Mouse (Mus musculus) limb, embryonic 13.5 days (tissue): ENCODE data around the gene Cbx7. TPM values are rescaled to one million over a fixed set of nuclear protein-coding genes. Genes with fewer than 3 reads are reported as not detected.
A peak's percentile ranks its signal among the peaks of the same experiment; 100 is the strongest.

Source experiments
- ATAC-seq: fragments of 200-750 bp; cut with Nextera tagmentation; 2 replicates; pipeline ENCODE4 v1.8.0; 2017; ENCODE audit warnings: low read depth, moderate number of reproducible peaks, moderate TSS enrichment; ENCODE audit not compliant: low FRiP score
- H3K27ac ChIP-seq: fragments of 300-500 bp; sonication (generic); 2 replicates; pipeline ENCODE4 v1.5.1; 2015; ENCODE audit warnings: inconsistent platforms, mild to moderate bottlenecking, moderate library complexity
- H3K27me3 ChIP-seq: fragments of 300-500 bp; sonication (generic); 2 replicates; pipeline ENCODE4 v1.6.1; 2015; ENCODE audit warnings: mild to moderate bottlenecking, inconsistent platforms
- H3K36me3 ChIP-seq: fragments of 300-500 bp; sonication (generic); 2 replicates; pipeline ENCODE4 v1.6.1; 2015; ENCODE audit warnings: inconsistent platforms, mild to moderate bottlenecking, moderate library complexity
- H3K4me1 ChIP-seq: fragments of 300-500 bp; sonication (generic); 2 replicates; pipeline ENCODE4 v1.6.1; 2015; ENCODE audit warnings: inconsistent platforms
- H3K4me2 ChIP-seq: fragments of 300-500 bp; sonication (generic); replicated peaks from 2 replicates; pipeline ENCODE4 v1.6.1; 2015; ENCODE audit warnings: inconsistent platforms, mild to moderate bottlenecking, moderate library complexity
- H3K4me3 ChIP-seq: fragments of 300-500 bp; sonication (generic); 2 replicates; pipeline ENCODE4 v1.5.1; 2015; ENCODE audit warnings: moderate library complexity, mild to moderate bottlenecking, inconsistent platforms
- H3K9ac ChIP-seq: fragments of 300-500 bp; sonication (generic); 2 replicates; pipeline ENCODE4 v1.6.1; 2015; ENCODE audit warnings: mild to moderate bottlenecking, inconsistent platforms
- H3K9me3 ChIP-seq: fragments of 300-500 bp; sonication (generic); 2 replicates; pipeline ENCODE4 v1.6.1; 2016; ENCODE audit warnings: inconsistent platforms
- WGBS: fragments of 180-500 bp; shearing (Covaris S2); methylation state at CpG from one replicate; pipeline ENCODE4 v1.1.7; 2015; 5-methylcytosine and 5-hydroxymethylcytosine counted together
- polyA plus RNA-seq: library from polyadenylated mRNA; unstranded; fragments of >200 nt; fragmentation: Nextera tagmentation; extraction: Ambion mirVana; gene quantifications from 2 replicates; pipeline ENCODE4 v1.2.1, GENCODE M21; 2015

Cbx7 gene
- polyA plus RNA-seq, 1 experiment from 2014 or later, result 2.2 TPM

DNA sequence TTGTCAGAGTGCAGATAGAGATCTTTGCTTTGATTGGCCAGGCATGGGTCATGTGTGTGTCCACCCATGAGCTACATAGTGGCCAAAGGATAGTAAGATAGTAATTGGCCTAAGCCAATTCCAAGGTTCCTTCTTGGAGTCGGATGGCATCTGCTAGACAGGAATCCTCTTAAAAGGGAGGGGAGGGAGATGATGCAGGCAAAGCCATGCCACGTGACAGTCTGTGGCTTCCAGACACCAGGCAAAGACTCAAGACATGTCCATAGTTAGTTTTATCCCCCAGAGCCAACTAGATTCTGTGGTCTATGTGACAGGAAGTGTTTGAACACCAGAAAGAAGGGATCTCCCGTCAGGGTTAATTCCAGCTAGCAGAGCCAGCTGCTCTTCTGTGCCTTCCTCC lies 12.5 kb downstream of the Cbx7 start:
- Histone ChIP-seq H3K9ac (no peak overlapping the region), H3K9me3 (no peaks in the 10 kb centered on the region), H3K27me3 (no peaks in the 10 kb centered on the region), H3K4me3 (no peak overlapping the region), H3K36me3 (no peaks in the 10 kb centered on the region), H3K4me1 (no peaks in the 10 kb centered on the region), H3K27ac (no peak overlapping the region), H3K4me2 (no peak overlapping the region)
- no peak for ATAC-seq
- 62% methylated on average over 3 of the region's 3 CpGs for WGBS

DNA sequence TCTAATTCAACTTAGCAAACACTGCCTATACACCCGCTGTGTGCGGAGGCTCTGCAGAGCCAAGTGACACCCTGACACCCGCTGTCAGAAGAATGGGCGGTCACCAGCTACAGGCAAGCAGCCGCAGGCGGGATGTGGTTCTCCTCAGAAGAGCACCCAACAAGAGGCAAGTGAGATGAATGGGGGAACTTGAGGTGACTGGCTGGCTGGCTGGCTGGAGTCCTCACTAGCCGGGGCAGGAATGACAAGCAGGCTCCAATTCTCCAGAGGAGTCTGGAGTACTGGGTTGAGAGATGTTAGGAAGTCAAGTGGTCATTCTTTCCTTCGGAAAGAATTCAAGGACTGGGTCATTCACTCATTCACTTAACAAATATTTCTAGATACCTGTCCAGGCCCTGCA lies 14.4 kb downstream of the Cbx7 start:
- ATAC-seq, result no peak
- no peak overlapping the region for H3K4me2 ChIP-seq
- H3K4me3 ChIP-seq, result no peak overlapping the region
- no peaks in the 10 kb centered on the region for H3K27me3 ChIP-seq
- no peaks in the 10 kb centered on the region for H3K36me3 ChIP-seq
- no peaks in the 10 kb centered on the region for H3K9me3 ChIP-seq
- 87% methylated on average over 8 of the region's 8 CpGs for WGBS
- peaks cover 13% of the 10 kb centered on the region for H3K4me1 ChIP-seq
- H3K27ac ChIP-seq, result no peak overlapping the region
- no peak overlapping the region for H3K9ac ChIP-seq

DNA sequence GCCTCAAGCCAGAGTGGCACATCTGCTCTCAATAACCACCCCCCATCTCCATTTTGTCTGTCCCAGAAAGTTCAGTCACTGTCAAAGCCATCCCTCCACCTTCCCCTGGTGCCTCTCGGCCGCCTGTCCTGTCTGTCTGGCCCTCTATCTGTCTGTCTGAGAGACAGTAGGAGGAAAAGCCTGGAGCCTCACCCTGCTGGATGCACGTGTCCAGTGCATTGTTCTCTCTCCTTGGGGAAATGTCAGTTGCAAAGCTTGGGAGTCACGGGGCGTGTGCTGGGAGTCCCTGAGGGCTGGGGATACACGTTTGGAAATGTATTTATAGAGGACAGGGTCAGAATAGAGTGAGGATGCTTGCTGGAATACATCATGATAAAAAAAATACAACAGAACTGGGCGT lies 17.4 kb downstream of the Cbx7 start:
- Histone ChIP-seq H3K4me3 (no peak overlapping the region), H3K9ac (0 out of 2 replicates have a peak overlapping the region, but pooled peaks have one; percentile 19), H3K27ac (no peak overlapping the region), H3K36me3 (no peaks in the 10 kb centered on the region), H3K27me3 (no peaks in the 10 kb centered on the region), H3K9me3 (no peaks in the 10 kb centered on the region), H3K4me1 (peaks cover 37% of the 10 kb centered on the region), H3K4me2 (no peak overlapping the region)
- no peak for ATAC-seq
- 68% methylated on average over 7 of the region's 7 CpGs for WGBS

DNA sequence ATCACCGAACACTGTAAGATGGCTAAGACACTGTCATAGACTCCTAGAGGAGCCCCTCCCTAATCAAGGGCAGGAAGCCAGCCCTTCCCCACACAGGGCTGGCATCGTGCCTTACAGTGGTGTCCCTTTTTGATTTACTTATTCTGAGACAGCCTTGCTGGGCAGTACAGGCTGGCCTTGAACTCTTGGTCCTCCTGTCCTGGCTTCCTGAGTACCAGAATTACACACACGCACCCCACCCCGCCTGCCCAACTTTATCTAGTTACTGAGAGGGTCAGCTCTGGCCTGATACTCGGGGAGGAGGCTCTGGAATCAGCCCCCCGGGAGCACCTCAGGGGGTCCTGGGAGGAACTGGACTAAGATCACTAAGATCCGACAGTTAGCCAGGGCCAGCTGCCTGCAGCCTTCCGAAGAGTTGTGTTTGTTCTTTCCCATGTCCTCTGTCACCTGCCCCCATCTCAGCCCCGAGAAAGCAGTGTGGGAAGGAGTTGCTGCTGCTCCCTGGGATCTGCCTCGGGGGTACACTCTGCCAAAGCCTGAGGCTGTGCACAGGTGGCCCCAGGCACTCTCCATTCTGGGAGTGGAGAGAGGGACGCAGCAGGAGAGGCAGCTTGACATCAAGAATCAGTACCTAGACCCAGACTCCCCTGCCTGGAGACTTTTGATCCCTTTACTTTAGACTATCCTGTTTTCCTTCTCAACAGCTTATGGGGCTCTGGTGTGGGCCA lies 18.3 kb downstream of the Cbx7 start:
- no peak overlapping the region for H3K4me2 ChIP-seq
- H3K4me1 ChIP-seq, result peaks cover 37% of the 10 kb centered on the region
- no peak overlapping the region; the same call in 1 of the 2 replicates for H3K9ac ChIP-seq
- no peaks in the 10 kb centered on the region for H3K27me3 ChIP-seq
- ATAC-seq, result 0 out of 2 replicates have a peak, but pooled peaks have one; percentile 9
- WGBS, result 52% methylated on average over 11 of the region's 11 CpGs
- H3K4me3 ChIP-seq, result no peak overlapping the region
- H3K27ac ChIP-seq, result peak overlapping the region; percentile 62; the same call in 1 of the 2 replicates
- no peaks in the 10 kb centered on the region for H3K36me3 ChIP-seq
- no peaks in the 10 kb centered on the region for H3K9me3 ChIP-seq

DNA sequence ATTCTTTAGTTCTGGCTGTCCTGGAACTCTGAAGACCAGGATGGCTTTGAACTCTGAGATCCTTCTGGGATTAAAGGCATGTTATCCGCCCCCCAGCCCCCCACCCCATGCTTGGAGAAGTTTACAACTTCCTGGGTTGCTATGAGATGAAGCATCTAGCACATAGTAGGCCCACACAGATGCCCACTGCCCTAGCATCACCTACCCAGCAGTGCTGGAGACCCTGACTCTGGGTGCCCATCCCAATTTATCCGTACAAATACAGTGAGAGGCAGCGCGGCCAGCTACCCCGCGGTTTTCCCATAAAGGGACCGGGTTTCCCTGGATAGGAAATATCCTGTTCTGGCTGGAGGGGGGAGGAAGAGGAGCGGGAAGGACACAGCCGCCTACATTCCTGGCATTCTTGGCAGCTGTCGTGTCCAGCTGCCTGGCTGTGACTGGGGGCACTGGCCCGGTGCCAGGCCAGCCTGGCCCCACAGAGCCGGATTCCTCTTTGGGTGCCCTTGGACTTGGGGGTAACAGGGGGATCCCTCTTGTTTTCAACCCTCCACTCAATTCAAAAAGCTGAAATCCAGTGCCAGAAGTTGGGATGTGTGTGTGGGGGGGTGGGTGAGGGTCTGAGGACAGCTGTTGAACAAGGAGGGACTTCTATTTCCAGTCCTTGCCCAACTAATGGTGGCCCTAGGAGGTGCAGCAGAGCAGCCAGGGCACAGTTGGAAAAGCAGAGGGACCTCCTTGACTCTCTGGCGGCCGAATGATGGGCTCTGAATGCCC lies 19.0 kb downstream of the Cbx7 start:
- 0 out of 2 replicates have a peak, but pooled peaks have one; percentile 38 for ATAC-seq
- WGBS, result 28% methylated on average over 14 of the region's 14 CpGs

DNA sequence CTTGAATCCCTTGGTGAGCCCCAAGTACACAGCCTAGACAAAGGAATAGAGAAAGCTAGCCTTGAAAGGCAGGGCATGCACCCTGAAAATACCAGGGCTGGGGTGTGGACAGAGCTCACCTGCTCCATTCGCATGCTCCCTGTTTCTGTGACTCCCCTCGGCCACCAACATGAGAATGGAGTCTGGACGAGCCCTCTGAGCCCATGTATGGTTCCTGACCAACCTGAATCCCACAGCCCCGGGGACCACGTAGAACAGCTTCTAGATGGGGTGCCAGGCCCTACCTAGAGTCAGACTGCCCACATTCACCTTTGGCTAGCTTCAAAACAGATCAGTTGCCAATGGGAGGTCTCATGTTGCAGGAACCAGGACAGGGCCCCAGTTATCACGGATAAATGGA lies 19.7 kb downstream of the Cbx7 start:
- no peak for ATAC-seq

More for the DNA sequence above, 19.0 kb downstream of the Cbx7 start:
- H3K27me3 ChIP-seq, result no peaks in the 10 kb centered on the region
- no peaks in the 10 kb centered on the region for H3K9me3 ChIP-seq
- H3K4me3 ChIP-seq, result no peak overlapping the region
- H3K9ac ChIP-seq, result no peak overlapping the region; the same call in 1 of the 2 replicates
- H3K36me3 ChIP-seq, result no peaks in the 10 kb centered on the region
- H3K4me2 ChIP-seq, result peak overlapping the region; percentile 37
- H3K27ac ChIP-seq, result peak overlapping the region; percentile 62
- H3K4me1 ChIP-seq, result peaks cover 37% of the 10 kb centered on the region

DNA sequence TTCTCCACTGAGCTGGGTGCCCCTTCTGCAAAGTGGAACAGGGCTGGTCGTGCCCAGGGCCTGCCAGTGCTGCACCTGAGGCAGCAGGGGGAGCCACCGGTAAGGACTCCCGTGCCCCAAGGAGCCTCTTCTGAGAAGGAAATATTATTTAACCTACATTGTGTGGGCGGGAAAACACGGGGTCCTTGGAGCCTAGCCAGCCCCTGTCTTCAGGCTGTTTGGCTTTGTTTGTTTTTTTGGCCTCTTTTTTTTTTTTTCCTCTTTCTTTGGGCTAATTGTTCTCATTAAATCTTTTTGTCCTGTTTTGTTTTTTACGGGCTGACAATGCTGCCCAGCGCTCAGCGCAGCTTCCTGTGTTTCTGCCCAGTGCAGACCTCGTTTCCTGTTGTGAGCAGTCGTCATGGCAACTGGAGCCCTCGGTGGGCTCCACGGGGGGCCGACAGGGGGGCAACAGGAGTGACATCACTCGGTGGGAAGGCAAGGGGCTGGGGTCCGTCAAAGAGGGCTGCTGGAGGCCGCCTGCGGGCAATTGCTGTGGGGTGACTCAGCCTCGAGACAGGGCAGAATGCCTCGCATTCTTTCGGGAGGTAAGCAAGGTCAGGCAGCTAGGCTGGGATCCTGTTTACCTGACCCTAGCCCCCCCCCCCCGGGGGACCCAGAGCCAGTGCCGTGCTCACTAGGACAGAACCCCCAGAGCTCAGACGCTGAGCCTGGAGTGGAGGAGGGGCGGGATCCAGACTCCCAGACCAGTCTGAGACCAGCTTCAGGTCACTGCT lies 20.5 kb downstream of the Cbx7 start:
- Histone ChIP-seq H3K27me3 (no peaks in the 10 kb centered on the region), H3K4me3 (peak overlapping the region; percentile 34), H3K36me3 (no peaks in the 10 kb centered on the region), H3K9me3 (no peaks in the 10 kb centered on the region), H3K9ac (peak overlapping the region; percentile 55), H3K4me2 (peak overlapping the region; percentile 69), H3K27ac (peak overlapping the region; percentile 62; the same call in 1 of the 2 replicates), H3K4me1 (peaks cover 40% of the 10 kb centered on the region)
- whole genome bisulfite sequencing, result 2% methylated on average over 24 of the region's 24 CpGs
- ATAC-seq, result peak; percentile 48

More for the DNA sequence above, 19.7 kb downstream of the Cbx7 start:
- Histone ChIP-seq H3K4me1 (peaks cover 39% of the 10 kb centered on the region), H3K9ac (no peak overlapping the region; the same call in 1 of the 2 replicates), H3K27me3 (no peaks in the 10 kb centered on the region), H3K4me2 (peak overlapping the region; percentile 69), H3K4me3 (no peak overlapping the region), H3K36me3 (no peaks in the 10 kb centered on the region), H3K27ac (peak overlapping the region; percentile 62), H3K9me3 (no peaks in the 10 kb centered on the region)
- WGBS, result 65% methylated on average over 6 of the region's 6 CpGs

DNA sequence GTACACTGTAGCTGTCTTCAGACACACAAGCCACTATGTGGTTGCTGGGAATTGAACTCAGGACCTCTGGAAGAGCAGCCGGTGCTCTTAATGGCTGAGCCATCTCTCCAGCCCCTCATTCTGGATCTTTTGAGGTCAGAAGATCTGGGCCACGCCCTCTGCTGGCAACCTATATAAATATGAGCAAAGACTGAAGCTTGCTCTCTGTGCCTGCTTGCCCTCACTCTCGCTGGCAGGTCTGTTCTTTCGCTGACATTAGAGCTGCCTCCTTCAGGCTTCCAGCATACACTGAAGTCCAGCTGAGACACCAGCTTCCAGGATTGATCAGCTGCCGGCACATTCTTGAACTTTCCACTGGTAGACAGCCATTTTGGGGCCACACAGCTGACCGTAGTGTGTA lies 23.2 kb downstream of the Cbx7 start:
- Histone ChIP-seq H3K4me3 (no peak overlapping the region), H3K4me1 (peaks cover 39% of the 10 kb centered on the region), H3K9ac (no peak overlapping the region), H3K36me3 (no peaks in the 10 kb centered on the region), H3K27ac (no peak overlapping the region), H3K9me3 (no peaks in the 10 kb centered on the region), H3K27me3 (0 out of 2 replicates have a peak, but pooled peaks cover 5% of the 10 kb centered on the region), H3K4me2 (no peak overlapping the region)
- 76% methylated on average over 6 of the region's 6 CpGs for WGBS
- no peak for ATAC-seq

DNA sequence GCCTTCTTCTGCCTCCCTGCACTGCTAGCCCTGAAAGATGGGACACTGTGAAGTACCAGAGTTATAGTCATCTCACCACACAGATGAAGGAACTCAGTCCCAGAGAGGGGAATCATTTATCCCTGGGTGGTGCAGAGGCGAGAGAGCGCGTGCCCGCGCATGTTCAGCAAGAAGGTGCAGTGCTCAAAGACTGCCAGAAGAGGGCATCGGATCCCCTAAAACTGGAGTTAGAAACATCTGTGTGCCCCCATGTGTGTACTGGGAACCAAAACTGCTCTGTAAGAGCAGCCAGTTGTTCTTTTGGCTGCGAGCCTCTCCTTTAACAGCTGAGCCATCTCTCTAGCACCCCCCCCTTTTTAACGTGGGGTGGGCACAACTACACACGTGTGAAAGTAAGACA lies 24.1 kb downstream of the Cbx7 start:
- H3K4me3 ChIP-seq, result no peak overlapping the region
- no peak overlapping the region for H3K27ac ChIP-seq
- H3K9me3 ChIP-seq, result no peaks in the 10 kb centered on the region
- H3K27me3 ChIP-seq, result 0 out of 2 replicates have a peak, but pooled peaks cover 5% of the 10 kb centered on the region
- H3K4me1 ChIP-seq, result peaks cover 30% of the 10 kb centered on the region
- no peak overlapping the region for H3K4me2 ChIP-seq
- no peaks in the 10 kb centered on the region for H3K36me3 ChIP-seq
- WGBS, result 60% methylated on average over 9 of the region's 9 CpGs
- no peak overlapping the region for H3K9ac ChIP-seq
- no peak for ATAC-seq

DNA sequence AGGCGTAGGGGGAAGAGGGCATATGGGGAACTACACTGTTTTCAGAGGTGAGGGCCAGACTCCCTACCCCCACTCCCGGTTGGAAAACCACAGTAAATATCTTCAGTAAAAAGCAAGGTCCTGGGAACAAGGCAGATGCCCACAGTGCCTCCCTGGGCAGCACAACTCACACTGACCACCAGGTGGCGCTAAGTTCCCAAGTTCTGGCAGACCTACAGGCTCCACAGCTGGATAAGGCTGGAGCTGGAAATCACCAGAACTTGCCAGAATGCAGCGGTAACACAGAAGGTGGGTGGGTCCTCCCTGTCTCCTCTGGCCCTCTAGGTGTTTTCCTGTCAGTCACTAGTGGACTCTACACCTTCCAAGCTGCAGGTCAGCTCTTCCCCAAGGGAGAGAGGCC lies 24.9 kb downstream of the Cbx7 start:
- Histone ChIP-seq H3K4me2 (no peak overlapping the region), H3K27me3 (0 out of 2 replicates have a peak, but pooled peaks cover 7% of the 10 kb centered on the region), H3K9ac (no peak overlapping the region), H3K4me1 (peaks cover 22% of the 10 kb centered on the region), H3K9me3 (no peaks in the 10 kb centered on the region), H3K27ac (no peak overlapping the region), H3K36me3 (no peaks in the 10 kb centered on the region), H3K4me3 (no peak overlapping the region)
- 9% methylated on average over 4 of the region's 4 CpGs for WGBS
- peak; percentile 84 for ATAC-seq

DNA sequence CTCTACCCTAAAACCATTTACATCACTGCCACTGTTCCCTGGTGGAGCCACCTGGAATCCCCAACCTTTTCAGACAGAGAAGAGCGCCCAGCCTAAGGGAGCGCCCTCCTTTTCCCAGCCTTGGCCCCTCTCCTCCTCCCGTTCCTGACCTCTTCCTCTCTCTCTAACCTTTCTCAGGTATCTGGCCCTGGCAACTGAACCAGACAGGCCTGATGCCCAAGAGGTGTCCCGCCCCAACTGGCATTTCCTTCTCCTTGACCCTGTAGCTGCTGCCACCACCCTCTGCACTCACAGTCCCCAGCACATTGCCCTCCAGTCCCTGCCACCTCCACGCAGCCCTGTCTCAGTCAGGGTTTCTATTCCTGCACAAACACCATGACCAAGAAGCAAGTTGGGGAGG lies 26.0 kb downstream of the Cbx7 start:
- H3K27ac ChIP-seq, result no peak overlapping the region
- H3K9ac ChIP-seq, result no peak overlapping the region
- ATAC-seq, result no peak
- peaks cover 11% of the 10 kb centered on the region for H3K4me1 ChIP-seq
- H3K36me3 ChIP-seq, result no peaks in the 10 kb centered on the region
- WGBS, result 74% methylated on average over 5 of the region's 5 CpGs
- no peaks in the 10 kb centered on the region for H3K9me3 ChIP-seq
- no peak overlapping the region for H3K4me2 ChIP-seq
- H3K27me3 ChIP-seq, result 0 out of 2 replicates have a peak, but pooled peaks cover 7% of the 10 kb centered on the region
- H3K4me3 ChIP-seq, result no peak overlapping the region
